Mouse (Mus musculus): Measurements from ENCODE around the gene Kcnc1. TPM values are rescaled to one million over a fixed set of nuclear protein-coding genes. Genes with fewer than 3 reads are reported as not detected.

Gene Kcnc1
- polyA plus RNA-seq, 1 experiment: not detected

- TF ChIP-seq GATA1 (IDR thresholded peaks at IDR 0.05; ENCODE audit: borderline replicate concordance, low read length) (no peak), FLI1 (IDR thresholded peaks at IDR 0.05; ENCODE audit: low read length) (no peak)
- Histone ChIP-seq H3K27me3 (replicated peaks) (peaks cover 38% of the 10 kb centered on the region), H3K4me1 (peaks cover 50% of the 10 kb centered on the region), H3K36me3 (replicated peaks; ENCODE audit: low read length) (peaks cover 26% of the 10 kb centered on the region), H3K9me3 (peaks cover 19% of the 10 kb centered on the region), H3K4me3 (replicated peaks) (peak overlapping the region; percentile 75)
Measured at GRCm38 (mm10) chr7:46438537-46439141, 42.3 kb downstream of the Kcnc1 start.

DNA sequence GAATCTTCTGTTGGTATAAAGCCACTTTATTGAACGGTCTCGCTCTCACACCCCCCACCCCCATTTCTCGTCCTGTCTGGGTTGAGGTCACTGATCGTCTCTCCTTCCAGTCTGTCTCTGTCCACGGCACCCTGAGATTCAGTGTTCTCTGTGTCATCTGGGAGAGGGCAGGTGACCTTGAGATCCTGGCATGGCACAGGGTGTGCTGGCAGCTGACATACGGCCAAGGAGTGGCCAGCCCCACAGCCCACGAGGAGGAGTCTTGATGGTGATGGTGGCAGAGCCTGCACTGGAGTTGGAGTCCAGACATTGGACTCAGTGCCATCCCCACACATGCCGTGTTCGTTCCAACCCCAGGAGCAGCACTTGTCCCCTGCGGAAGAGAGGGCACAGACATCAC, 46.9 kb downstream of the Kcnc1 start:
- peaks cover 96% of the 10 kb centered on the region for H3K4me1 ChIP-seq
- H3K9me3 ChIP-seq: no peaks in the 10 kb centered on the region; the same call in 1 of the 2 replicates
- no peak overlapping the region for H3K4me3 ChIP-seq (replicated peaks)
- H3K27me3 ChIP-seq (replicated peaks): peaks cover 3% of the 10 kb centered on the region
- H3K36me3 ChIP-seq (replicated peaks; ENCODE audit: low read length): peaks cover 26% of the 10 kb centered on the region
- TF ChIP-seq FLI1 (IDR thresholded peaks at IDR 0.05; ENCODE audit: low read length) (no peak), GATA1 (IDR thresholded peaks at IDR 0.05; ENCODE audit: borderline replicate concordance, low read length) (no peak)

- H3K9me3 ChIP-seq: no peaks in the 10 kb centered on the region
Measured at GRCm38 (mm10) chr7:46445896-46446295, 49.6 kb downstream of the Kcnc1 start.

GRCm38 (mm10) chr7:46447473-46448165, 51.3 kb downstream of the Kcnc1 start:
- Histone ChIP-seq H3K9me3 (no peaks in the 10 kb centered on the region), H3K27me3 (replicated peaks) (no peaks in the 10 kb centered on the region), H3K36me3 (replicated peaks; ENCODE audit: low read length) (peaks cover 7% of the 10 kb centered on the region), H3K4me3 (replicated peaks) (no peak overlapping the region), H3K4me1 (peaks cover 74% of the 10 kb centered on the region)
- TF ChIP-seq GATA1 (IDR thresholded peaks at IDR 0.05; ENCODE audit: borderline replicate concordance, low read length) (no peak), FLI1 (IDR thresholded peaks at IDR 0.05; ENCODE audit: low read length) (no peak)

More at GRCm38 (mm10) chr7:46445896-46446295, 49.6 kb downstream of the Kcnc1 start:
- Histone ChIP-seq H3K27me3 (replicated peaks) (no peaks in the 10 kb centered on the region), H3K4me3 (replicated peaks) (peak overlapping the region; percentile 80), H3K4me1 (peaks cover 86% of the 10 kb centered on the region), H3K36me3 (replicated peaks; ENCODE audit: low read length) (peaks cover 22% of the 10 kb centered on the region)
- TF ChIP-seq FLI1 (IDR thresholded peaks at IDR 0.05; ENCODE audit: low read length): no peak
- peak; percentile 64; the same call in 1 of the 3 replicates for TF ChIP-seq GATA1 (IDR thresholded peaks at IDR 0.05; ENCODE audit: borderline replicate concordance, low read length)

- Histone ChIP-seq H3K4me3 (replicated peaks) (no peak overlapping the region), H3K27me3 (replicated peaks) (peaks cover 11% of the 10 kb centered on the region), H3K36me3 (replicated peaks; ENCODE audit: low read length) (no peaks in the 10 kb centered on the region), H3K9me3 (no peaks in the 10 kb centered on the region), H3K4me1 (peaks cover 70% of the 10 kb centered on the region)
- TF ChIP-seq GATA1 (IDR thresholded peaks at IDR 0.05; ENCODE audit: borderline replicate concordance, low read length) (no peak), FLI1 (IDR thresholded peaks at IDR 0.05; ENCODE audit: low read length) (no peak)
Measured at GRCm38 (mm10) chr7:46448922-46449645, 52.8 kb downstream of the Kcnc1 start.

GRCm38 (mm10) chr7:46453930-46454679, 57.8 kb downstream of the Kcnc1 start:
- TF ChIP-seq FLI1 (IDR thresholded peaks at IDR 0.05; ENCODE audit: low read length) (no peak), GATA1 (IDR thresholded peaks at IDR 0.05; ENCODE audit: borderline replicate concordance, low read length) (no peak)
- Histone ChIP-seq H3K36me3 (replicated peaks; ENCODE audit: low read length) (no peaks in the 10 kb centered on the region), H3K27me3 (replicated peaks) (peaks cover 32% of the 10 kb centered on the region), H3K4me3 (replicated peaks) (no peak overlapping the region), H3K4me1 (peaks cover 22% of the 10 kb centered on the region), H3K9me3 (peaks cover 12% of the 10 kb centered on the region)

DNA sequence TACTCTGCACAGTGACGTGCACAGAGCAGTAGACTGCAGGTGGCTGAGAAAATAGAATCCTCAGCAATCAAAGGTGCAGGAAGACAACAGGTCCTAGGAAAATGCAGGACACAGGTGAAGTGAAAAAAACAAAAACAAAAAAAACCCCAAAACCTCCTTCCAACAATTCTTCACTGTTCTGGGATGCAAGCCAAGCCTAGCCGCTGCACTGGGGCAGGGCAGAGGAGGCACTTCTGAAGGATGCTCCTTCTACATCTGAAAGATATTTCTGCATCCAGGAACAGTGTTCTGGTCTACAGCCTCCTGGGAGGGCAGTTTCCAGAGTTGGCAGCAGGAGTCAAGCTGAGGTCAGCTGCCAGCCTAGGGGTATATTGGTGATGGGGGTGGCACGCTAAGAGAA, 61.6 kb downstream of the Kcnc1 start:
- Histone ChIP-seq H3K4me1 (peaks cover 37% of the 10 kb centered on the region), H3K36me3 (replicated peaks; ENCODE audit: low read length) (no peaks in the 10 kb centered on the region), H3K4me3 (replicated peaks) (no peak overlapping the region), H3K9me3 (peaks cover 26% of the 10 kb centered on the region), H3K27me3 (replicated peaks) (peaks cover 50% of the 10 kb centered on the region)
- no peak for TF ChIP-seq GATA1 (IDR thresholded peaks at IDR 0.05; ENCODE audit: borderline replicate concordance, low read length)
- TF ChIP-seq FLI1 (IDR thresholded peaks at IDR 0.05; ENCODE audit: low read length): no peak

GRCm38 (mm10) chr7:46459200-46459599, 62.9 kb downstream of the Kcnc1 start:
- peaks cover 34% of the 10 kb centered on the region for H3K4me1 ChIP-seq
- no peak overlapping the region for H3K4me3 ChIP-seq (replicated peaks)
- peaks cover 26% of the 10 kb centered on the region for H3K9me3 ChIP-seq
- TF ChIP-seq FLI1 (IDR thresholded peaks at IDR 0.05; ENCODE audit: low read length) (no peak), GATA1 (IDR thresholded peaks at IDR 0.05; ENCODE audit: borderline replicate concordance, low read length) (no peak)
- peaks cover 42% of the 10 kb centered on the region for H3K27me3 ChIP-seq (replicated peaks)
- no peaks in the 10 kb centered on the region for H3K36me3 ChIP-seq (replicated peaks; ENCODE audit: low read length)

DNA sequence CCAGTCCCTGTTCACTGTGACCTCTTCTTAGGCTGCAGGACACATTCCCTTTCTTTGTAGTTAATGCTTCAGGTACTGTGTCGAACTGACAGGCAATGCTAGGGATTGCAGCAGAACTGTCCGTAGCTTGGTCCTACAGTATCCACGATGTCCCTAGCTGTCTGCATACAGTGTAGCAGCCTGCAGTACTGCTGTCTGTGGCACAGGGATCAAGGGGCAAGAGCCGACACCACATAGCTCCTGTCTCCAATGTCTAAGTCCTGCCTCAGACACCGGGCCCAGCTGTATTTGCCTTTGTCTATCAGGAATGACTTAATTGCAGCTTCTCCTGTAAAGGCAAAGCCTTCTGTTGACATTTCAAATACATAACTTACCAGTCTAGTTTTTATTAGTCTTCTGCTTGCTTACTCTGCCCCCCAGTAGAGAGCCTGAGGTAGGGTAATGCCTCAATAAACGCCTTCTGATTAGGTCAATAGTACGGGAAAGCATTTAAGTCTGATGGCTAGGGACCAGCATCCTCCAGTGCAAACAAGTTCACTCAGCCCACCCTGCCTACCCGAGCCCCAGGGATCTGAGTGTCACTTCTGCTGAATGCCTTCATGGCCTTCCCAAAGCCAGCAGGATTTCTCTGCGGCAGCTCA, 63.4 kb downstream of the Kcnc1 start:
- TF ChIP-seq FLI1 (IDR thresholded peaks at IDR 0.05; ENCODE audit: low read length) (no peak), GATA1 (IDR thresholded peaks at IDR 0.05; ENCODE audit: borderline replicate concordance, low read length) (no peak)
- H3K4me3 ChIP-seq (replicated peaks): no peak overlapping the region
- H3K36me3 ChIP-seq (replicated peaks; ENCODE audit: low read length): no peaks in the 10 kb centered on the region
- peaks cover 26% of the 10 kb centered on the region for H3K9me3 ChIP-seq
- H3K4me1 ChIP-seq: peaks cover 39% of the 10 kb centered on the region
- H3K27me3 ChIP-seq (replicated peaks): peaks cover 42% of the 10 kb centered on the region

Measured in megakaryocyte, embryonic 14.5 days (primary cell).